Mouse (Mus musculus) granulocyte monocyte progenitor cell, adult 5-6 weeks (primary cell): ENCODE results near the gene Guk1. TPM values are rescaled to one million over a fixed set of nuclear protein-coding genes. Genes with fewer than 3 reads are reported as not detected.

Experiments
- ATAC-seq: replicated peaks from 2 replicates; pipeline ENCODE4 v1.8.0; 2016; ENCODE audit warnings: mild to moderate bottlenecking, moderate TSS enrichment, inconsistent platforms; ENCODE audit not compliant: poor library complexity, severe bottlenecking
- total RNA-seq, 2 experiments: library from RNA; stranded (forward) in 1 of 2; stranded (reverse) in 1 of 2; fragments of 200-712, 200-1000 nt in 1 of 2; fragments of >200 nt in 1 of 2; fragmentation: Nextera tagmentation in 1 of 2; gene quantifications; 2 replicates each; pipeline ENCODE4 v1.2.3; 2014 to 2017

Gene Guk1
- total RNA-seq, 2 experiments from 2014 or later: 33.2 to 41.9 TPM

GRCm38 (mm10) chr11:59134373-59134997 is 57.5 kb downstream of the Guk1 start:
- peak; percentile 45 for ATAC-seq

Other genes starting within 250 kb of the Guk1 start
- not detected in 2 replicates for gene Hist3h2ba, start 243.3 kb downstream of the Guk1 start, total RNA-seq (2014; fragmentation: Nextera tagmentation)
- 1.5 and 2.3 TPM in 2 replicates for gene Hist3h2ba, start 243.3 kb downstream of the Guk1 start, total RNA-seq (2017)
- 9.3 and 14.0 TPM in 2 replicates for gene Hist3h2a, start 237.5 kb downstream of the Guk1 start, total RNA-seq (2014; fragmentation: Nextera tagmentation)
- gene Hist3h2a, start 237.5 kb downstream of the Guk1 start, total RNA-seq (2017): 234 and 237 TPM in 2 replicates
- gene Trim17, start 237.5 kb downstream of the Guk1 start, total RNA-seq (2014; fragmentation: Nextera tagmentation): not detected in 2 replicates
- gene Trim17, start 237.5 kb downstream of the Guk1 start, total RNA-seq (2017): 0.13 TPM in 1 of 2 replicates, not detected in the other
- 29.0 and 32.3 TPM in 2 replicates for gene Trim11, start 214.1 kb downstream of the Guk1 start, total RNA-seq (2014; fragmentation: Nextera tagmentation)
- 29.1 and 30.5 TPM in 2 replicates for gene Trim11, start 214.1 kb downstream of the Guk1 start, total RNA-seq (2017)
- not detected in 2 replicates for gene Obscn, start 55.8 kb downstream of the Guk1 start, total RNA-seq (2014; fragmentation: Nextera tagmentation)
- not detected in 2 replicates for gene Obscn, start 55.8 kb downstream of the Guk1 start, total RNA-seq (2017)
- 0.84 and 2.8 TPM in 2 replicates for gene Iba57, start 28.5 kb downstream of the Guk1 start, total RNA-seq (2014; fragmentation: Nextera tagmentation)
- gene Iba57, start 28.5 kb downstream of the Guk1 start, total RNA-seq (2017): 3.9 and 6.0 TPM in 2 replicates
- not detected in 2 replicates for gene Gjc2, start 9.0 kb downstream of the Guk1 start, total RNA-seq (2014; fragmentation: Nextera tagmentation)
- not detected in 2 replicates for gene Gjc2, start 9.0 kb downstream of the Guk1 start, total RNA-seq (2017)
- 22.7 and 45.8 TPM in 2 replicates for gene Mrpl55, start 10.3 kb upstream of the Guk1 start, total RNA-seq (2014; fragmentation: Nextera tagmentation)
- gene Mrpl55, start 10.3 kb upstream of the Guk1 start, total RNA-seq (2017): 59.9 and 82.1 TPM in 2 replicates
- gene 2310033P09Rik, start 16.1 kb upstream of the Guk1 start, total RNA-seq (2014; fragmentation: Nextera tagmentation): 21.2 and 21.9 TPM in 2 replicates
- gene 2310033P09Rik, start 16.1 kb upstream of the Guk1 start, total RNA-seq (2017): 11.4 and 14.0 TPM in 2 replicates
- 287 and 315 TPM in 2 replicates for gene Arf1, start 36.1 kb upstream of the Guk1 start, total RNA-seq (2014; fragmentation: Nextera tagmentation)
- 336 and 384 TPM in 2 replicates for gene Arf1, start 36.1 kb upstream of the Guk1 start, total RNA-seq (2017)
- not detected in 2 replicates for gene Wnt3a, start 98.5 kb upstream of the Guk1 start, total RNA-seq (2014; fragmentation: Nextera tagmentation)
- gene Wnt3a, start 98.5 kb upstream of the Guk1 start, total RNA-seq (2017): not detected in 2 replicates
- not detected in 2 replicates for gene Wnt9a, start 114.7 kb upstream of the Guk1 start, total RNA-seq (2014; fragmentation: Nextera tagmentation)
- gene Wnt9a, start 114.7 kb upstream of the Guk1 start, total RNA-seq (2017): not detected in 2 replicates
- gene Prss38, start 183.4 kb upstream of the Guk1 start, total RNA-seq (2014; fragmentation: Nextera tagmentation): not detected in 2 replicates
- gene Prss38, start 183.4 kb upstream of the Guk1 start, total RNA-seq (2017): not detected in 2 replicates